Mouse (Mus musculus) midbrain, embryonic 12.5 days (tissue): ENCODE results near the gene Shcbp1l. TPM values are rescaled to one million over a fixed set of nuclear protein-coding genes. Genes with fewer than 3 reads are reported as not detected.
"Not testable (repeated sequence)": the region's sequence is repeated elsewhere in the genome, so short reads cannot be mapped to it uniquely, and the experiment has no call there.

Source experiments
- ATAC-seq: fragments of 200-750 bp; cut with Nextera tagmentation; 2 replicates; pipeline ENCODE4 v1.8.0; 2017; ENCODE audit warnings: low read depth, moderate TSS enrichment, moderate library complexity; ENCODE audit not compliant: low FRiP score
- H3K27ac ChIP-seq: fragments of 300-500 bp; sonication (generic); replicated peaks from 2 replicates; pipeline ENCODE4 v1.5.1; 2016; ENCODE audit warnings: mild to moderate bottlenecking
- H3K27me3 ChIP-seq: fragments of 300-500 bp; sonication (generic); 2 replicates; pipeline ENCODE4 v1.6.1; 2016; ENCODE audit warnings: mild to moderate bottlenecking
- H3K36me3 ChIP-seq: fragments of 300-500 bp; sonication (generic); 2 replicates; pipeline ENCODE4 v1.6.1; 2016
- H3K4me1 ChIP-seq: fragments of 300-500 bp; sonication (generic); 2 replicates; pipeline ENCODE4 v1.6.1; 2016
- H3K4me2 ChIP-seq: fragments of 300-500 bp; sonication (generic); replicated peaks from 2 replicates; pipeline ENCODE4 v1.6.1; 2016; ENCODE audit warnings: mild to moderate bottlenecking, moderate library complexity
- H3K4me3 ChIP-seq: fragments of 300-500 bp; sonication (generic); 2 replicates; pipeline ENCODE4 v1.5.1; 2016; ENCODE audit warnings: mild to moderate bottlenecking
- H3K9ac ChIP-seq: fragments of 300-500 bp; sonication (generic); replicated peaks from 2 replicates; pipeline ENCODE4 v1.6.1; 2016; ENCODE audit warnings: mild to moderate bottlenecking, moderate library complexity
- H3K9me3 ChIP-seq: fragments of 300-500 bp; sonication (generic); 2 replicates; pipeline ENCODE4 v1.6.1; 2016; ENCODE audit warnings: mild to moderate bottlenecking
- WGBS: fragments of 180-500 bp; shearing (Covaris S2); methylation state at CpG from one replicate; pipeline ENCODE4 v1.1.7; 2016; 5-methylcytosine and 5-hydroxymethylcytosine counted together
- polyA plus RNA-seq: library from polyadenylated mRNA; unstranded; fragments of >200 nt; fragmentation: Nextera tagmentation; extraction: Ambion mirVana; gene quantifications from 2 replicates; pipeline ENCODE4 v1.2.1, GENCODE M21; 2016

The Shcbp1l gene
- 0.17 and 0.22 TPM in 2 replicates for polyA plus RNA-seq

DNA sequence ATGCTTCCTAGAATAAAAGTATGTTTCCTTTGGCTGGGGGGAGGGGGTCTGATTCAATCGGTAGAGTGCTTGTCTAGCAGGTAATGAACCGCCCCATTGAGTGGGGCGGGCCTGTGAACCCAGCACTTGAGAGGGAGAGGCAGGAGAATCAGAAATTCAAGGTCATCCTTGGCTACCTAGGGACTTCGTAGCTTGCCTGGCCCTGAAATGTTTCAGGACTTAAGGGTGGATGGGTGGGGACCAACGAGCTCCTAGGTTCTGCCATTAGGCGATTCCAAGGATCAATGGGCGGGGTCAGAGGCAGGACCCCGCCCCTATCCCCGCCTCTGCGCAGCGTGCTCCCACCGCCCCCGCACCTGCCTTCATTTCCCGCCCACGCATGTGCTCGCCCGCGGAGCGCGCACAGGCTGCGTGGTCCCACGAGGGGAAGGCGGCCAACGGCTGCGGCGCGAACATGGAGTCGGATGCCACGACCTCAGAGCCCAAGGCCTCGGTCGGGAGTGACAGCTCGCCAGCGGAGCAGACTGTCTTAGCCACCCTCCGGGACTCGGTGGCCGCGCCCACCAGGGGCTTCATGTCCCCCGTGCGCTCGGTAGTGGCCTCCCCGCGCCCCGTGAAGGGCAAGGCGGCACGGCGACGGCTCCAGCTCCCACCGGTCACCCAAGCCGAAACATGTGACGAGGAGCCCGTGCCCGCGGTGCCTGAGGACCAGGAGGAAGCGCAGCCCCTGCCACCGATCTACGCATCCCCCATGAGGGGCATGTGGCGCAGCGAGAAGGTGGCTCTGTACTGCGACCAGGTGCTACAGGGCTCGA, at the start of gene Shcbp1l:
Shcbp1l (plus strand) TSS at position 393 of the 815 bp plus-strand sequence.
- Histone ChIP-seq H3K9me3 (no peaks in the 10 kb centered on the region), H3K27ac (no peak within 1 kb of the TSS), H3K4me3 (peak within 1 kb of the TSS; percentile 61), H3K27me3 (peaks cover 31% of the 10 kb centered on the region), H3K4me1 (peaks cover 14% of the 10 kb centered on the region), H3K36me3 (no peaks in the 10 kb centered on the region), H3K9ac (peak within 1 kb of the TSS; percentile 52), H3K4me2 (peak within 1 kb of the TSS; percentile 98)
- peak; percentile 88 for ATAC-seq
- WGBS, result 3% methylated on average over 58 of the region's 60 CpGs

DNA sequence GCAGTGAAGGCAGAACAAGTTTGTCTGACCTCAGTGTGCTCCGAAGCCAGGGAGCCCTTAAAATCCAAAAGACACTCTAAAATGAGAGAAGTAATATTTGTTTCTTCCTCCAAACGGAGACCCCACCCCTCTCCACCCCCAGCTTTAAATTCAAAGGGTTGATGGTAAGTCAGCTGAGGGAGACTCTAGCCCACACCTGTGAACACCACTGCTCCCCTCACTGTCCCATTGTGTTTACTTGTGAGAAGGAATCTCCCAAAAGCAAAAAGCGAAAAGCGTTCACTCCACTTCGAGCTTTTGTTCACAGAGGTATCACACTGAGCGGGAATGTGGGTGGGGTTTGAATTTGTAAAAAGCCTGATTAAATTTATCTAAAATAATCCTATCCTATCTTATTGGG, 48.5 kb upstream of the Shcbp1l start:
- Histone ChIP-seq H3K4me2 (no peak overlapping the region), H3K27ac (no peak overlapping the region), H3K4me3 (no peak overlapping the region), H3K36me3 (no peaks in the 10 kb centered on the region), H3K27me3 (no peaks in the 10 kb centered on the region), H3K4me1 (peaks cover 4% of the 10 kb centered on the region; the same call in 1 of the 2 replicates), H3K9me3 (no peaks in the 10 kb centered on the region), H3K9ac (no peak overlapping the region)
- WGBS, result 14% methylated on average over 6 of the region's 6 CpGs
- no peak for ATAC-seq

DNA sequence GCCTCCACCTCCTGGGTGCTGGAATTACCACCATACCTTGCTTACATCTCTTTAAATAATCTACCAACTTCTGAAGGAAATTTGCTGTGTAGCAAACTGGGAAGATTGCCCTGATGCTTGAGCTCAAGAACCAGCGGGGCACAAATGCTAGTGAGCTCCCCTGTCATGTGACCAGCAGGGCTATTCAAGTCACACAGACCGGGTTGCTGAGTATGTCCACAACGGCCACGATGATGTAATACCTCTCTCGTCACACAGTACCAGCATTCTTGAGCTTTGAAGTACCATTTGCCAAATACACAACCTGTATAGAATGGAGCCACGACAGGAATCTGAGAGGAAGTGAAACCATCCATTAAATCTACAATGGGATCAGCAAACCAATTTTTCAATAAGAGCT, 46.4 kb upstream of the Shcbp1l start:
- Histone ChIP-seq H3K27me3 (no peaks in the 10 kb centered on the region), H3K9ac (no peak overlapping the region), H3K36me3 (no peaks in the 10 kb centered on the region), H3K4me3 (no peak overlapping the region), H3K27ac (no peak overlapping the region), H3K4me2 (no peak overlapping the region), H3K4me1 (peaks cover 4% of the 10 kb centered on the region; the same call in 1 of the 2 replicates), H3K9me3 (no peaks in the 10 kb centered on the region)
- 69% methylated on average over 6 of the region's 6 CpGs for WGBS
- no peak for ATAC-seq

DNA sequence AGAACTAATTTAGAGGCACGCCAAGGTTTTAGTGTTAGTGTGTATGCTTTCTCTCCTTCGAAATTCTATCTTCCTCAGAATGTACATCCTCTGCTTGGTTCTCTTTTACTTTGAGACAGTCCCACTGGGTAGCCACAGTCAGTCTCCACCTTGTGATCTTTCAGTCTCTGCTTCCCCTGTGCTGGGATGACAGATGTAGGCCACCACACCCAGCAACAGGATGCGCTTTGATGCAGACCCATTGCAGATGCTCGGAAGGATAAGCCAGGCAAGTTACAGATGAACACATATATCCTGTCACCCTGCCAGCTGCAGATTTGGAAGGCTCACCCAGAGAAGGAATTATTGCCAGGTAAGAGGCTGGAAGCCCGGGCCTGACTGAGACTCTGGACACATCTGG, 45.1 kb upstream of the Shcbp1l start:
- H3K4me3 ChIP-seq, result no peak overlapping the region

DNA sequence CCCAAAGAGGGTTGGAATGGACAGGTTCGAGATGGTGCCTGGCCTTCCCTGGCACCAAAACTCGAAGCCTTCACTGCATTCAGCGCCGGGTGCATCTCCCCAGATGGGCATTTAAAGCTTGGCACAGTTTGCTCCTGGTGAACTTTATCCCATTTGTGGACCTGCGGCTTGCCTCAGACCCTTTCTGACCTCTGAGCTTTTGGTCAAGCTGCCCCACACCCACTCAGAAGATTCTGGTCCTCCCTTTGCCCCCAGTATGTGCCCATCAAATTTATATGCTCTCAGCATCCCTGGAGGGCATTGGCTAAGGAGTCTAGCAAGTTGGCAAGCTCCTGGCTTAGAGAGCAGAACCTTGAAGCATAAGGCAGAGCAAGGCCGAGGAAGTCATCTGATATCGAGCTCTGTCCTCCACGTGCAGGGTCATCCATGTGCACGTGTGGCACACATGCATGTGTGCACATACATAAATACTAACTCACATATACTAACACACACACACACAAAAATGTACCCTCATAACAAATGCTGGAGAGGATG, 44.1 kb upstream of the Shcbp1l start:
- Histone ChIP-seq H3K36me3 (no peaks in the 10 kb centered on the region), H3K27me3 (no peaks in the 10 kb centered on the region), H3K4me3 (no peak overlapping the region), H3K4me1 (peaks cover 4% of the 10 kb centered on the region; the same call in 1 of the 2 replicates), H3K4me2 (no peak overlapping the region), H3K9ac (no peak overlapping the region), H3K27ac (no peak overlapping the region), H3K9me3 (no peaks in the 10 kb centered on the region)
- 92% methylated on average over 9 of the region's 9 CpGs for WGBS
- no peak for ATAC-seq

More for the DNA sequence above, 45.1 kb upstream of the Shcbp1l start:
- no peak for ATAC-seq
- Histone ChIP-seq H3K36me3 (no peaks in the 10 kb centered on the region), H3K4me1 (peaks cover 4% of the 10 kb centered on the region; the same call in 1 of the 2 replicates), H3K27me3 (no peaks in the 10 kb centered on the region), H3K9ac (no peak overlapping the region), H3K4me2 (no peak overlapping the region), H3K9me3 (no peaks in the 10 kb centered on the region), H3K27ac (no peak overlapping the region)
- WGBS, result 90% methylated on average over 5 of the region's 5 CpGs

DNA sequence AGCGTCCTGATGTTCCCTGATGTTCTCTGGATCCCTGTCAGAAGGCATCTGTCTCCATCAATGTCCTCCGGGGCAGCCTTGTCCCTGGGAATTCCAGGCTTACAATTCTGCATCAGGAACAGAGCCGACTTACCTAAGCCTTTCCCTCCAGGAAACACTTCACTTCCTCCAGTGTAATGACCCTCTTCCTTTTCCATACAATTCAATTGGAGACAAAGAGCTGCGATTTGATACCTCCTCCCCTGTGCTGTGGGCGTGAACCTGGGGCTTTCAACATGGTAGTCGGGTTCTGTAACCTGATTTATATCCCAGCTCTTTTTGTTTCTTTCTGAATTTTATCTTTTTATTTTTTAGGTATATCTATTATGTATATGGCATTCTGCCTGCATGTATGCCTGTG, 39.9 kb upstream of the Shcbp1l start:
- Histone ChIP-seq H3K9ac (no peak overlapping the region), H3K4me2 (no peak overlapping the region), H3K9me3 (no peaks in the 10 kb centered on the region), H3K4me3 (no peak overlapping the region), H3K36me3 (no peaks in the 10 kb centered on the region), H3K4me1 (no peaks in the 10 kb centered on the region), H3K27me3 (no peaks in the 10 kb centered on the region), H3K27ac (no peak overlapping the region)
- WGBS, result 83% methylated on average over 6 of the region's 6 CpGs
- no peak for ATAC-seq

DNA sequence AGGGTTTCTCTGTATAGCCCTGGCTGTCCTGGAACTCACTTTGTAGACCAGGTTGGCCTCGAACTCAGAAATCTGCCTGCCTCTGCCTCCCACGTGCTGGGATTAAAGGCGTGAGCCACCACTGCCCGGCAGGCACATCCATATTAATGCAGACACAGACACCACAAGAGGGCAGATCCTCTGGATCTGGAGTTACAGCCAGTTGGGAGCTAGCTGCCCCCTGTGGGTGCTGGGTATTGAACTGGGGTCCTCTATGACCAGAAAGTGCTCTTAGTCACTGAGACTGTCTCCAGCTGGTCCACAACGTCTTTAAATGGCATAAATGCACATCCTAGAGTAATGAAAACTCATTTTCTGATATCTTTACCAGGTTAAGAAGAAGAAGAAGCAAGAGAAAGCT, 39.3 kb upstream of the Shcbp1l start:
- H3K4me3 ChIP-seq, H3K4me2 ChIP-seq, H3K27me3 ChIP-seq, H3K36me3 ChIP-seq, H3K27ac ChIP-seq, H3K4me1 ChIP-seq, ATAC-seq, H3K9ac ChIP-seq, H3K9me3 ChIP-seq: not testable (repeated sequence)
- 85% methylated on average over 5 of the region's 5 CpGs for WGBS

DNA sequence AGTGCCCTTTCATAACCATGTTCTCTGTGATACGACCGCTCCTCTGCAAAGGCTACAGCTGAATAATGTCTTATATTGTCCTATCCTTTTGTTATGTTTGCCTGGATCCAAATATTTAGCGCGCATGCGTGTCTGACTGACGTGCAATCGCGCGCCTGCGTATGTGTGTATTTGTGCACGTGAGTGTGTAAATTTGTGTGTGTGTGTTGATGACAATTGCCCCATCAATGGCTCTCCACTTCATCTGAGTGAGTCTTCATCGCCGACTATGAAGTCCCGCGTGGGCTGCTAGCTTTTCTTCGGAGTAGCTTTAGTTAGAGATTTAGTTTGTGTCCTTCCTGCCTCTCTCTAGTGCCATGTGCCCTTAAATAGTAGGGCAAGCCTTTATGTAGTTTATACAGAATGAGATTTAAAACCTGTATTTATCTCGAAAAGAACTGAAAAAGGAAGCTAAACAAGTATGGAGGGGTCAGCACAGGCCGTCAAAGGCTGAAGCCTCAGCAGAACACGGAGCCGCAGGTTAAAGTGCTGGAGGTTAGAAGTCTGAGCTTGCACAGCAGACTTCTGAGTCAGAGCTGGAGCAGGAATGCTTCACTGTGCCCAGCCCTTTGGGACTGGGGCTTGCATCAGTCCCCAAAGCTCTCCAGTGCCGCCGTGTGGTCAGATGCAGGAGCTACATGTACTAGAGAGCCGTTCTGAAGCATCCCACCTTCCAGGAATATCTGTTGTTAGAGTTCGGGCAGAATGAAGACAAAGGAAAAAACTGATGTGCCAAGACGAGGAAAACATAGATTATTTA, 38.5 kb upstream of the Shcbp1l start:
- WGBS, result 54% methylated on average over 25 of the region's 25 CpGs
- Histone ChIP-seq H3K4me2 (no peak overlapping the region), H3K27ac (no peak overlapping the region), H3K9ac (no peak overlapping the region), H3K27me3 (no peaks in the 10 kb centered on the region), H3K9me3 (no peaks in the 10 kb centered on the region), H3K36me3 (no peaks in the 10 kb centered on the region), H3K4me3 (no peak overlapping the region), H3K4me1 (no peaks in the 10 kb centered on the region)
- ATAC-seq, result no peak; the same call in 1 of the 2 replicates

DNA sequence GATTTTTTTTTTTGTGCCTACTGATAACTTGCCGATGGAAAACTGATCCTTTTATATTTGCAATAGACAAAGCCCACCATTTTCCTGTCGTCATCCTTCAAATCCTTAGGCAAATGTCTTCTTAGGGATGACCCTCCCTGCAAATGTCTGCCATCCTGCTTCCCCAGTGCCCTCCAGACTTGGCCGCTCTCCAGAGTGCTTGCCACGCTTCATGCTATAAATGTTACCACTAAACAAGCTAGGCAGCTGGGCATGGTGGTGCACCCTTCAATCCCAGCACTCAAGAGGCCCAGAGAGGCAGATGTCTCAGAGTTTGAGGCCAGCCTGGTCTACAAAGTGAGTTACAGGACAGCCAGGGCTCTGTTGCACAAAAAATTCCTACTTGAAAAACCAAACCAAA, 29.3 kb upstream of the Shcbp1l start:
- 88% methylated on average over 4 of the region's 4 CpGs for WGBS
- H3K27me3 ChIP-seq, H3K9me3 ChIP-seq, H3K4me1 ChIP-seq, H3K4me3 ChIP-seq, H3K36me3 ChIP-seq, H3K4me2 ChIP-seq, H3K27ac ChIP-seq, ATAC-seq, H3K9ac ChIP-seq: not testable (repeated sequence)

DNA sequence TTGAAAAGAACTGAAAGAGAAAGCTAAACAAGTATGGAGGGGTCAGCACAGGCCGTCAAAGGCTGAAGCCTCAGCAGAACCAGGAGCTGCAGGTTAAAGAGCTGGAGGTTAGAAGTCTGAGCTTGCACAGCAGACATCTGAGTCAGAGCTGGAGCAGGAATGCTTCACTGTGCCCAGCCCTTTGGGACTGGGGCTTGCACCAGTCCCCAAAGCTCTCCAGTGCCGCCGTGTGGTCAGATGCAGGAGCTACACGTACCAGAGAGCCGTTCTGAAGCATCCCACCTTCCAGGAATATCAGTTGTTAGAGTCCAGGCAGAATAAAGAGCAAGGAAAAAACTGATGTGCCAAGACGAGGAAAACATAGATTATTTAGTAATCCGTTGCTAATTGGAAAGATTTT, 23.2 kb upstream of the Shcbp1l start:
- Histone ChIP-seq H3K36me3 (no peaks in the 10 kb centered on the region), H3K27ac (no peak overlapping the region), H3K4me3 (no peak overlapping the region), H3K27me3 (no peaks in the 10 kb centered on the region), H3K4me1 (no peaks in the 10 kb centered on the region), H3K4me2 (no peak overlapping the region), H3K9me3 (no peaks in the 10 kb centered on the region), H3K9ac (no peak overlapping the region)
- ATAC-seq, result peak; percentile 76; the same call in 1 of the 2 replicates
- WGBS, result 2% methylated on average over 7 of the region's 7 CpGs

DNA sequence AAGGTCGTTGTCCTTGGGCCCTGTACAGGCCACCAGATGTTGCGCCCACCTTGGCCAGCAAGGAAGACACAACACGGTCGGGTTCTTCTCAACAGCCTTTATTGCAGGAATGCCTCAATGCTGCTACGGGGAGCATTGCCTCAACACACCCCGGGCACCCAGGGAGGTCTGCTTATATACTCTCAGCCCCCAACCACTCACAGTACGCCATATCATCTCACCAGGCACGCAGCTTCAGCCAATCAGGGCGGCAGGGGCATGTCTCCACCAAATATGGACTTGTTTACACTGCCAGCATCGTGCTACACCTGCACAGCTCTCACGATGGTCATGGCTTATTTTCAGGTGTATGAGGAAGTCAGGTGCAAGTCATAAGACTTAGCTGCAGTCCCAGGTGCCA, 17.3 kb upstream of the Shcbp1l start:
- not testable (repeated sequence) for H3K4me1 ChIP-seq, H3K4me2 ChIP-seq, H3K27ac ChIP-seq, ATAC-seq, H3K4me3 ChIP-seq, H3K9me3 ChIP-seq, H3K36me3 ChIP-seq, H3K27me3 ChIP-seq, H3K9ac ChIP-seq
- WGBS, result 83% methylated on average over 11 of the region's 11 CpGs

DNA sequence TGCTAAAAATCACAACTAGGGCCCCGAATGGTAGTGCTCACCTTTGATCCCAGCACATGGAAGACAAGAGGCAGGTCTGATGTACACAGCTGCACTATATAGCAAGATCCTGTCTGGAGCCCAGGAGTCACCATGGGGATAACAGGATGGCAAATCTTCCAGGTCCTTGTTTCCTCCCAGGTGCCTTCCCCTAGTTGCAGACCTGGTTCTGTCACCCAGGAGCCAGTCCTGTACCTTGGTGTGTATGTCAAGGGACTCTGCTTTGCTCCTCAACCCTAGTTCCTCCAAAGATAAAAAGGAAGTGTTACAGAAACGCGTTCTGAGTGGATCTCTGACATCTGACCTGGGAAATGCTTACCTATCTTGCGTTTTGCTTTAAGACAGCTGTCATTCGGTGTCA, 16.7 kb upstream of the Shcbp1l start:
- H3K9ac ChIP-seq, H3K9me3 ChIP-seq, H3K4me2 ChIP-seq, H3K27ac ChIP-seq, ATAC-seq, H3K4me1 ChIP-seq, H3K4me3 ChIP-seq, H3K27me3 ChIP-seq, H3K36me3 ChIP-seq: not testable (repeated sequence)
- 83% methylated on average over 5 of the region's 5 CpGs for WGBS
